Mouse (Mus musculus): Measurements from ENCODE around the gene Nuak2. TPM values are rescaled to one million over a fixed set of nuclear protein-coding genes. Genes with fewer than 3 reads are reported as not detected.
"Not testable (repeated sequence)": the region's sequence is repeated elsewhere in the genome, so short reads cannot be mapped to it uniquely, and the experiment has no call there.

The Nuak2 gene
- total RNA-seq (2022), result 10 to 100 TPM in 1 of 4 experiments, 1 to 10 TPM in 3; 3.8 to 11.9 (median 5.2) TPM

DNA sequence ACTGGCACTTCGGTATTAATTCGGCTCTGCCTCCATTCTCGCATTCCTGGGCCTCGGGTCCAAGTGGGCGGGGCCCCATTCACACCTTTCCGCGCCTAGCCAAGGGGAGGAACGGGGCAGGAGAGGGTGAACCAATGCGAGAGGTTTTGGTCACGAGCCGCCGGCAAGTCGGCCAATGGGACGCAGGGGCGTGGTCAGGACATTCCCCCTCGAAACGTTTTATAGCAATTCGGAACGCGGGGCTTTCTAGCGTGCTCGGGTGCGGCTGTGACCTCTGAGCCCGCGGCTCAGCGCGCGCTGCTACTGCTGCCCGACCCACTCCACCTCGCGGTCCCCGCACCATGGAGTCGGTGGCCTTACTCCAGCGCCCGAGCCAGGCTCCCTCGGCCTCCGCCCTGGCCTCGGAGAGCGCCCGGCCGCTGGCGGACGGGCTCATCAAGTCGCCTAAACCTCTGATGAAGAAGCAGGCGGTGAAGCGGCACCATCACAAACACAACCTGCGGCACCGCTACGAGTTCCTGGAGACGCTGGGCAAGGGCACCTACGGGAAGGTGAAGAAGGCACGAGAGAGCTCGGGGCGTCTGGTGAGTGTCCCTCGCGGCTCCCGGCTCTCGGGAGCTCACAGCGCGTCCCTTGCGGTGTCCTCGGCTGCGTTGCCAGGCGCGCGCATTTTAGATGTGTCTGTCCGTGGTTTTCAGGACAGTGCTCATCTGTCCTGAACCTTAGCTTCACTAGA, at the start of gene Nuak2:
Nuak2 (plus strand) TSS at position 238 of the 736 bp plus-strand sequence.
- DNase-seq, result peak; percentile 85

DNA sequence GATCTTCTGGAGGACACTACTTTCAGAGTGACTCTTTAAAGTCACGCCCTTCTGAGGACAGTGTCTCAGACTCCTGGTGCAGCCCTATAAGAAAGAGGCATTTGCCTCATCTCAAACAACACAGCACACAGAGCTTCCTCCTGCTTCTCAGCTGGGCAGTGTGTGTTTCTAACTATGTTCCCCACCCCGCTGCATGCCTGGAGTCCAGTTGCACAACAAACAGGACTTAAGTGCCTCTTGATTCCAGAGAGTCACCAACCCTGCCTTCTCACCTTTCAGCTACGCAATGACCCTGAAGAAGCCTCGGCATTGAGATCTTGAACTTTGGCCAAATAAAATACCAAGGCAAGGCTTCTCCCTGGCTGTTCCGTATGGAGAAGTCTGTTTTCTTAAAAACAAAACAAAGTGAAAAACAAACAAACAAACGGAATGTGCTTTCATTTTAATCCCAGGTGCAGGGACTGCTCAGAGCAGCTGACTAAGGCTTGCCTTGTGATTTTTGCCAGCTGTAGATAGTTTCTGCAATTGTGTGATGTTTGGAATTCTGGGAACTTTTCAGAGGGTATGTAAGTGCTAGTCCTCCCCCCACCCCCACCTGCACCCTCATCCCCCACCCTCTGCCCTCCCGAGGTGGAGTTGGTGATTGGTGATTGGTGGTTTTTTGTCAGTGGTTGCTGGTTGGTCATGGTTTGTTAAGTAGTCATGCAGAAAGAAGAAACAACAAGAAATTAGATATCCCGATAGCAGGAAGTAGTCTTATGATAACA, 49.0 kb upstream of the Nuak2 start:
- DNase-seq, result no peak

DNA sequence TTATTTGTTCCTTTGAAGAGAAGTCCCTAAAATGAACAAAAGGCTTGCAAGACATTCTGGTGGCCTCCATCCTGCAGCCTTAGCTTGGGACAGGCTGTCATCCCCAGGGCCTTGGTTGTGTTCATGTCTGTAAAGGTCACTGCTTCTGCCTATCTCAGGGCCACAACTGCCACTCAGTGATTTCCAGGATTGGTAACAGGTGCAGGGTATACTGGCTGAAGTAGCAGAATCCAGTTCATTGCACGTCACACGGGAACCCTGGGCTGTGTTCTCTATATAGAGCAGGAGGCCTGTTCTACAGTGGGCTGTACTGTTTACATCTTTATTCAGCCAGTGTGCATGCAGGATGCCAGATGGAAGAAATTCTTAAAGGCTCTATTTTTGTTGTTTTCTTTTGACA, 48.0 kb upstream of the Nuak2 start:
- DNase-seq, result no peak

DNA sequence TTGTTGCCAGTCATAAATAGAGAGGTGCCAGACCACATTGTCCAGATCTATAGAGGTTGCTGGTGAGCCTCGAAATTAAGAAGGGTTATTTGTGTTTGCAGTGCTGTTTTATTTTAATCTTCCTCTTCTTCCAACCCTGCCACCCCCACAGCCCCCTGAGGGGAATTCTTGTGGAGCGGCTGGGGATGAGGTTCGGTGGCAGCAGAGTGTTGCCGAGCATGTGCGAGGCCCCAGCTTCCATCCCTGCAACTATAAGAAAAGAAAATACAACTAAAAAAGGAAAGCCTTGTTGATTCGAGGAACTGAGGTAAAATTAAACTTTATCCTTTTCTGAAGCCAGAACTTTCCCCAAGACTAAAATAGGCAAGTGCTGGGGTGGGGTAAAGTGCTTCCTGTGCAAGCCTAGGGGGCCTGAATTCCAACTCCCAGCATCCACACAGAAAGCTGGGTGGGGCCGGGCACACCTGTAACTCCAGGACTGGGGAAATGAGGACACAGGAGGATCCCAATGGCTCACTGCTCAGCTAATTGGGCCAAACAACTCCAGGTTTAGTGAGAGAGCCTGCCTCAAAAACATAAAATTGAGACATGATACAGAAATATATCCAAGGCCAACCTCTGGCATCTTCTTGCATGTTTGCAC, 47.4 kb upstream of the Nuak2 start:
- no peak for DNase-seq

GRCm38 (mm10) chr1:132271237-132271636, 44.7 kb upstream of the Nuak2 start:
- no peak for DNase-seq

GRCm38 (mm10) chr1:132276694-132277093, 39.2 kb upstream of the Nuak2 start:
- no peak for DNase-seq

DNA sequence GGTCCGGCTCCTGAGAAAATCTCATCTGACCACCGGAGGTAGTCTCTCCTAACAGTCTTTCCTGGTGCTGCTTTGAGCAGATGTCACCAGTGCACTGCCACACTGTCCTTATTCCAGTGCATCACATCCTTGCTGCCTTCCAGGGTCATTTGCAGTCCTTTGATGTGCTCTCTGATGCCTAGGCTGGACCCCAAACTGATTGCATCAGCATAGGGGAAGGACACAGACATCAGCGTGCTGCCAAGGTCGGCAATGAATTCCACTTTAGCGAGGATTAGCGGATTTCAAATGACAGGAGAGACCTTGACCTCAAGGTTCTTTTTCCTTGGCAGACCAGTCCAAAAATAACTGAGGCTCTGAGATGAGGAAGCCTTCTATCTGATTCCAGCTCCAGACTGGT, 38.8 kb upstream of the Nuak2 start:
- DNase-seq, result peak; percentile 93

DNA sequence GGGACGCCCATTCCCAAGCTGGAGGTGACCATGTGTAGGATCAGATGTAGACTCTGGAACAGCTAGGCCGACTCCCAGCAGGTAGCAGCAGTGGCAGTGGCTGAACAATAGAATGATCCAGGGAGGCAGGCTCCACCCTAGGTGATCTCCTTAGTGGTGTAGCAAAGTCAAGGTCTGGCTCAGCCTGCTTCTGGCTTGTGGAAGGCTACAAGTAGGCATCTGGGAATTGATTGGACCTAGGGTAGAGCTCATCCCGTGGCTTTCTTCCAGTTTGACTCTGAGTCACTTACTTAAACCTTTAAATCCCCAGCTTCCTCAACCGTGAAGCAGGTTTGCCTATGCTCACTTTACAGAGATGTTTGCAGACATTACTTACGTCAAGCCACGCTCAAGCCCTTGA, 35.3 kb upstream of the Nuak2 start:
- not testable (repeated sequence) for DNase-seq

GRCm38 (mm10) chr1:132281523-132282176, 34.3 kb upstream of the Nuak2 start:
- DNase-seq, result no peak

DNA sequence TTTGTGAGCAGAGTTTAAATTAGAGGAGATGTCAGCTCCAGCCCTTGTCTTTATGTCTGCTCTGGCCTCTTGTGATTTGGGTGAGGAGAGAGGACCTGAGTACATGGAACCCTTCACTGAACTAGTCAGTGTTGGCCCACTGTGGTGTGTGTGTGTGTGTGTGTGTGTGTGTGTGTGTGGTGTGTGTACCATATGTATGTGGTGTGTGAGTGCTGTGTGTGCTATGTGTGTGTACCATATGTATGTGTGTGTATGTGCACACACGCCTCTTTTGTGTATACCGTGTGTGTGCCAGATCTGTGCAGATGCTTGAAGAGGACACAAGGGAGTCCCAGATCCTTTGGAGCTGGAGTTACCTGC, 33.8 kb upstream of the Nuak2 start:
- no peak for DNase-seq

DNA sequence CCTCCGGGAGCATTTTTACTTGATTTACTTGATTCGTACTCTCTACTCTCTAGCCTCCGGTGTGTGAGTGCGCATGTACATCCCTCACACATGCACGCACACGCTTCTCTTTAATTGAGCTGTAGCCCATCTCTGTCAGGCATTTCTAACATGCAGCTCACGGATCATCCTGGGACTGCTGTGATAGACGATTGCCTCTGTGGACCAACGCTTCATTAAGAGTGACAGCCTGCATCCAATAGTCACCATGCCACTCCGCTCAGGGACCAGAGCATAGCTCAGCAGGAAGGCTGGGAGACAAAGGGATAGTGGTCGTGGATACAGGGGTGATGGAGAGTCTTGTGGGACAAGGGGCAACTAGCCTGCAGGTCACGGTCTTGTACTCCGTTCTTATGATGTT, 32.9 kb upstream of the Nuak2 start:
- DNase-seq, result no peak

DNA sequence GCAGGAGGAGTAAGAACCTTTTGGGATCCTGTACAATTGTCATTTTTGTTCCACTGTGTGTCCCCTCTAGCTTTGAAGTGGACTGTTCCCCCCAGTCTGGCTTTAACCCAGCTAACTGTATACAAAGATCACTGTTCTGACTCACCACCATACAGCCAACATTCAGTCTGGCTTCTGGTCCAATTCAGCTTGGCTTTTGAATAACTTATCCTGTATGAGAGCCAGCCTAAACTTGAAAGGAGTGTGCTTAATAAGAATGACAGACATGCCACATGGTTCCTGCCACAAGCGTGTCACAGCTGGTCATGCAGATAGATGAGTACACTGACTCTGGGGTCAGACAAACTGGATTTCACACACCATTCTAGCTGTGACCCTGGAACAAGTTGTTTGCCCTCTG, 29.2 kb upstream of the Nuak2 start:
- no peak for DNase-seq

- DNase-seq, result peak; percentile 68
These were observed 28.5 kb upstream of the Nuak2 start for GRCm38 (mm10) chr1:132287445-132287844.

- DNase-seq, result no peak
These were observed 27.9 kb upstream of the Nuak2 start for GRCm38 (mm10) chr1:132287991-132288451.

GRCm38 (mm10) chr1:132289965-132290364, 26.0 kb upstream of the Nuak2 start:
- DNase-seq, result no peak

- no peak for DNase-seq
These were observed 24.8 kb upstream of the Nuak2 start for GRCm38 (mm10) chr1:132290921-132291675.

GRCm38 (mm10) chr1:132291706-132292105, 24.2 kb upstream of the Nuak2 start:
- no peak for DNase-seq

GRCm38 (mm10) chr1:132292318-132293129, 23.4 kb upstream of the Nuak2 start:
- DNase-seq, result no peak

GRCm38 (mm10) chr1:132295506-132295905, 20.4 kb upstream of the Nuak2 start:
- DNase-seq, result no peak

GRCm38 (mm10) chr1:132296051-132296450, 19.9 kb upstream of the Nuak2 start:
- DNase-seq, result peak; percentile 60

DNA sequence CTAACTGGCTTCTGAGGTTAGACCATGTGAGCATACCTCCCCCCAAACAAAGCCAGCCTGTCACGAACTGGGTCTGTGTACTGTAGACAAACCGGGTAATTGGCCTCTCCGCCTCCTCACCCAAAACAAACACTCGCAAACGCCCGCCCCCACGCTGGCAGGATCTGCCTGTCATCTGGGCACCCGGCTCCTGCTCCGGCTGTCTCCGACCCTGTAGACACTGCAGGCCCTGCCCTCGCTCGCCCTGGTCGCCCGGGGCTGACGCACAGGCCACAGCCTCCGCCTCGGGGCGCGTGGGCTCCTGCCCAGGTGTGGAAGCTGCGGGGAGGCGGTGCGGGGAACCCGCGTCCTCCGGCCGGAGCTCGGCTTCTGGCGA, 17.5 kb upstream of the Nuak2 start, which contains the start of gene Klhdc8a:
Klhdc8a (plus strand) TSS at position 202 of the 376 bp plus-strand sequence.
- peak; percentile 81 for DNase-seq
